Mouse (Mus musculus) hindbrain, embryonic 10.5 days (tissue): ENCODE results near the gene Polr2a. TPM values are rescaled to one million over a fixed set of nuclear protein-coding genes. Genes with fewer than 3 reads are reported as not detected.

ENCODE experiments used
- DNase-seq: peaks from one replicate; pipeline ENCODE4 v3.0.0-alpha.2; 2017; ENCODE audit warnings: low spot score
- H3K27ac ChIP-seq: fragments of 300-500 bp; sonication (generic); 2 replicates; pipeline ENCODE4 v1.5.1; 2016; ENCODE audit warnings: mild to moderate bottlenecking, moderate library complexity
- H3K27me3 ChIP-seq: fragments of 300-500 bp; sonication (generic); 2 replicates; pipeline ENCODE4 v1.6.1; 2016; ENCODE audit warnings: mild to moderate bottlenecking; ENCODE audit not compliant: poor library complexity, insufficient read depth, severe bottlenecking
- H3K36me3 ChIP-seq: fragments of 300-500 bp; sonication (generic); 2 replicates; pipeline ENCODE4 v1.6.1; 2016; ENCODE audit warnings: mild to moderate bottlenecking, moderate library complexity
- H3K4me1 ChIP-seq: fragments of 300-500 bp; sonication (generic); replicated peaks from 2 replicates; pipeline ENCODE4 v1.6.1; 2016; ENCODE audit warnings: mild to moderate bottlenecking
- H3K4me3 ChIP-seq: fragments of 300-500 bp; sonication (generic); 2 replicates; pipeline ENCODE4 v1.5.1; 2016; ENCODE audit warnings: mild to moderate bottlenecking, moderate library complexity
- H3K9me3 ChIP-seq: fragments of 300-500 bp; sonication (generic); 2 replicates; pipeline ENCODE4 v1.6.1; 2016; ENCODE audit warnings: mild to moderate bottlenecking, moderate library complexity
- WGBS: fragments of 180-500 bp; shearing (Covaris S2); methylation state at CpG from one replicate; pipeline ENCODE4 v1.1.7; 2016; 5-methylcytosine and 5-hydroxymethylcytosine counted together
- polyA plus RNA-seq: library from polyadenylated mRNA; unstranded; fragments of >200 nt; fragmentation: Nextera tagmentation; extraction: Ambion mirVana; gene quantifications from 2 replicates; pipeline ENCODE4 v1.2.1, GENCODE M21; 2016

Polr2a gene
- polyA plus RNA-seq, 1 experiment from 2014 or later = 37.9 TPM

DNA sequence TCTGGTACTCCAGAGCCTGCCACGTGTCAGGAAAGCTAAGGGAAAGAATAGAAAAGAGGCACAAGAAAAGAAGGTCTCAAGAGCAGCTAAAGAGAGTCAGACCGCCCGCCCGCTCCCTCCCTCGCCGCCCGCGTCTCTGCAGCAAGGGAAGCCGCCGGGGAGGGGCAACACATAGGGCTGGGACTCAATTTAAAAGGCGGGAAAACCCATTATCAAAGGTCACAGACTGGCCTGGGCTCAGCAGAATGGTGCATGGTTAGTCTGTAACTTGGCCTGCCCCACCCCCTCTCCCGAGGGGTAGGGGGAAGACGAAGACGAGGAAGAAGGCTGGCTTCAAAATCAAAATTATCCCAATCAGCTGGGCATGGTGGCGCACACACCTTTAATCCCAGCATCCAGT is 39.8 kb downstream of the Polr2a start:
- 32% methylated on average over 15 of the region's 15 CpGs for WGBS
- Histone ChIP-seq H3K4me3 (peak overlapping the region; percentile 18; the same call in 1 of the 2 replicates), H3K27me3 (no peaks in the 10 kb centered on the region), H3K9me3 (no peaks in the 10 kb centered on the region), H3K27ac (peak overlapping the region; percentile 40; the same call in 1 of the 2 replicates), H3K36me3 (no peaks in the 10 kb centered on the region), H3K4me1 (peaks cover 19% of the 10 kb centered on the region)
- peak; percentile 27 for DNase-seq

DNA sequence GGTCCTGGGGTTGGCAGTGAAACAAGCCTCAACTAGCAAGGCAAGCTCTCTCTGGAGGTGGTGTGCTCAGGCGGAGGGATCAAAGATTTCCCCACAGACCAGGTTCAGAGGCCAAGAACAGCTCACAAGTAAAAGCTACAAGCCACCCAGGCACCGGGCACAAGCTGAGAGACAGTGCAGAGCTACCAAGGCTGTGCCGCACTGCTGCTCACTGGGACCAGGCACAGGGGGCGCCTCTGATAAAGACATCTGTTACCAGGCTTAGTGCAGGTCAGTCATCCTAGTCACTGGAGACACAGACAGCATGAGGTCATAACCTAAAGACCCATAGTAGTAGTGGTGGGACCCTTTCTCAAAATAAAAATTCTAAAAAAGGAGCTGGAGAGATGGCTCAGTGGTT is 41.5 kb downstream of the Polr2a start:
- WGBS = 66% methylated on average over 4 of the region's 4 CpGs
- Histone ChIP-seq H3K27ac (no peak overlapping the region), H3K36me3 (no peaks in the 10 kb centered on the region), H3K27me3 (no peaks in the 10 kb centered on the region), H3K4me1 (peaks cover 27% of the 10 kb centered on the region), H3K9me3 (no peaks in the 10 kb centered on the region), H3K4me3 (no peak overlapping the region)
- no peak for DNase-seq

DNA sequence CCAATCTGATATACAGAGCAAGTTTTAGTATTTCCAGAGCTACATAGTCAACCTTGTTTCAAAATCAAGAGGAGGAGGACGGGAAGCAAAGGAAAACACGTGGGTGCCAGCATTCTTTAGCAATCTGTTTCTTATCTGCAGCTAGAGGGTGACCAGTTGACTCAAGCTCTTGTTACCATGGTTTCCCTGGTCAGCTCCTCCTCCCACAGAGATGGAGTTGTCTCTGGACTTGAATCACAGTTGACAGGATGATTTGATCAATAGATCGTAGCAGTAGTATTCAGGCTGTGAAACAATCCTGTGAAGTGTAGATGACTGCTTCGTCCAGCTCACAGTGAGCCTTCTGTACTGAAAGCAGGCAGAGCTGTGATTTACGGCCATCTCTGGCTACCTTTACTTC is 42.5 kb downstream of the Polr2a start:
- no peaks in the 10 kb centered on the region for H3K27me3 ChIP-seq
- H3K4me3 ChIP-seq = no peak overlapping the region
- DNase-seq = peak; percentile 30
- peaks cover 27% of the 10 kb centered on the region for H3K4me1 ChIP-seq
- no peak overlapping the region; the same call in 1 of the 2 replicates for H3K27ac ChIP-seq
- H3K36me3 ChIP-seq = no peaks in the 10 kb centered on the region
- 31% methylated on average over 5 of the region's 5 CpGs for WGBS
- H3K9me3 ChIP-seq = no peaks in the 10 kb centered on the region

DNA sequence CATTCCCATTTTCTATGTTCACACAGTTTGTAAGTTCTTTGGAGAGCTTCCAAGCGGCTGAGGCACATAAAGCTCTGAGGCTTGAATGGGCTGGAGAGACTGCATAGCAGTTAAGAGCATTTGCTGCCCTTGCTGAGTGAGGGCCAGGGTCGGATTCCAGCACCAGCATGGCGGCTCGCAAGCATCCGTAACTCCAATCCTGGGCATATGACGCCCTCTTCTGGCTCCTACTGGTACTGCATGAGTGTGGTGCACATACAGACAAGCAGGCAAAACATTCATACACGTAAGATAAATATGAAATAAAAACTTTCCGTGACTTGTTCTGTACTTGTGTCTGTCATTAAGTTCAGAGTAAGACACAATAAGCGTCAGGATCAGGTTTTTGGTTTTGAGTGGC is 43.0 kb downstream of the Polr2a start:
- H3K36me3 ChIP-seq = no peaks in the 10 kb centered on the region
- H3K9me3 ChIP-seq = no peaks in the 10 kb centered on the region
- H3K27me3 ChIP-seq = no peaks in the 10 kb centered on the region
- no peak overlapping the region for H3K4me3 ChIP-seq
- 58% methylated on average over 9 of the region's 9 CpGs for WGBS
- no peak overlapping the region for H3K27ac ChIP-seq
- DNase-seq = peak; percentile 34
- peaks cover 27% of the 10 kb centered on the region for H3K4me1 ChIP-seq

DNA sequence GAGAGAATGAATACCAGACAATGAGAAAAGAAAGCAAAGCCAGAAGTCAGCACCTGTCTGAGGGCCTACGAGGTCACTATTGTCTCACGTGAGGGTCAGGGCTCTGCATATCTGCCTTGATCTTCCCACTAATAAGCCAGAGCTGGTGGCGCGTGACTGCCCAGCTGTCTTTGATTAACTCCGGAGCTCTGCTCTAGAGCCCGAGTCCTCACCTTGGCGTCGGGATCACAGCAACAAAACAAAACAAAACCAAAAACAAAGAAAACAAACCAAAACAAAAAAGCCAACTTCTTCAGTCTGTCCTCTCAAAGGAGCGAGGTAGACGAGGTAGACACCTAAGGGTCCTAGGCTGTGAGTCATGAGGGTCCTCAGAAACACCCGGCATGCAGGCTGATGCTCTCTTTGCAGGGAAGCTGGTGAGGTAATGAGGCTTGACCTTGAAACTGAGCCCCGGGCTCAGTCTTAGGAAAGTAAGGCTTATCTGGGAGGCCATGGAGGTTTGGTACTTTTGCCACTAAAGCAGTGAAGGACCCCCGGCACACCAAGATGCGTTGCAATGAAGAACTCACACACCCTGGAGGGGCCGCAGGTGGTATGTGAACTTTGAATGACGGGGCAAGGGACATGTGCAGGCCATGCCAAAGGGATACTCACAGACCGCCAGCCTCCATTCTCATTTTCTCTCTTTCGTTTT is 43.7 kb downstream of the Polr2a start:
- peak overlapping the region; percentile 56; the same call in 1 of the 2 replicates for H3K27ac ChIP-seq

DNA sequence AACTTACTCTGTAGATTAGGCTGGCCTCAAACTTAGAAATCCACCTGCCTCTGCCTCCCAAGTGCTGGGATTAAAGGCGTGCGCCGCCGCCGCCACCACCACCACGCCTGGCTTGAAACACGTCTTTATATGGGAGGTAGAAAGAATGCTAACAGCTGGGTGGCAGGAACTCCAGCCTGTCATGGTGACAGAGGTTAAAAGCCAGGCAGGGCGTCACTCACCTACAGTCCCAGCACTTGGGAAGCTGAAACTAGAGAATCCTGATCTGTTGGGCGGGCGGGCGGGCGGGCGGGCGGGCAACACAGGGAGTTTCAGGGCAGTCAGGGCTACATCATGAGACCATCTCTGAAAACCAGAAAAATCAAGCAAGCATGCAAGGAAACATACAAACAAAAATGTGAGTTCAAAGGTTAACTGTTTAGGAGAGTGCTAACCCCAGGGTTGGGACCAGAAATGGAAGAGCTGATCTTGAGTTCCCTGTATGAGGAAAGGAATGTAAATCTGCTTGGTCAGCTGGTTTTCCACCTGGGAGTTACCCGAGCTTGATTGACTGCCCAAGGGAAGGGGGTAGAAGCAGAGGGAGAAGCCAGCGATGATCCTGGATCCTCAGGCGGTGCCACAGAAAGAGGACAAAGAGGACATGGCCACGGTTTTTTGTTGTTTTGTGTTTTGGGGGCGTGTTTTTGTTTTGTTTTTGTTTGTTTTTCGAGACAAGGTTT is 45.3 kb downstream of the Polr2a start:
- no peaks in the 10 kb centered on the region for H3K27me3 ChIP-seq
- no peaks in the 10 kb centered on the region for H3K9me3 ChIP-seq
- peak; percentile 30 for DNase-seq
- H3K27ac ChIP-seq = 0 out of 2 replicates have a peak overlapping the region, but pooled peaks have one; percentile 16
- H3K4me1 ChIP-seq = peaks cover 33% of the 10 kb centered on the region
- no peaks in the 10 kb centered on the region for H3K36me3 ChIP-seq
- no peak overlapping the region for H3K4me3 ChIP-seq
- 68% methylated on average over 20 of the region's 20 CpGs for WGBS

More for the DNA sequence above, 43.7 kb downstream of the Polr2a start:
- Histone ChIP-seq H3K27me3 (no peaks in the 10 kb centered on the region), H3K4me1 (peaks cover 29% of the 10 kb centered on the region), H3K4me3 (no peak overlapping the region), H3K9me3 (no peaks in the 10 kb centered on the region), H3K36me3 (no peaks in the 10 kb centered on the region)
- DNase-seq = peak; percentile 53
- WGBS = 71% methylated on average over 18 of the region's 18 CpGs

DNA sequence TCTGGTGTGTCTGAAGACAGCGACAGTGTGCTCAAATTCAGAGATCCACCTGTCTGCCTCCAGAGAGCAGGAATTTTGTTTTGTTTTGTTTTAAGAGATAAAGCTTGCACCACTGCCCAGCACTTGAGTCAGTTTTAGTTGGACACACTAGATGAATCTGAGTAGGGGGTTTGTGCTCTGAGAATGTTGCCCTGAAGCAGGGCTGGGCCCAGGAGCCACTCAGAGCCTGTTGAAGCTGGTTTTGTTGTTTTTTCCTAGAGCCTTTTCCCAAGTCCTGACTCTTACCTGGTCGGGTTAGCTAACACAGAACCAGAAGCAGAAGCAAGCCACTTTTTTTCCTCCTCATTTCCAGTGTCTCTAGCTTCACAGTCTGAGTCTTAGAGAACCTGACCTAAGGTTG is 47.4 kb downstream of the Polr2a start:
- Histone ChIP-seq H3K36me3 (no peaks in the 10 kb centered on the region), H3K4me3 (no peak overlapping the region), H3K9me3 (no peaks in the 10 kb centered on the region), H3K27ac (no peak overlapping the region), H3K4me1 (peaks cover 37% of the 10 kb centered on the region), H3K27me3 (no peaks in the 10 kb centered on the region)
- WGBS = 80% methylated on average over 2 of the region's 2 CpGs
- no peak for DNase-seq

DNA sequence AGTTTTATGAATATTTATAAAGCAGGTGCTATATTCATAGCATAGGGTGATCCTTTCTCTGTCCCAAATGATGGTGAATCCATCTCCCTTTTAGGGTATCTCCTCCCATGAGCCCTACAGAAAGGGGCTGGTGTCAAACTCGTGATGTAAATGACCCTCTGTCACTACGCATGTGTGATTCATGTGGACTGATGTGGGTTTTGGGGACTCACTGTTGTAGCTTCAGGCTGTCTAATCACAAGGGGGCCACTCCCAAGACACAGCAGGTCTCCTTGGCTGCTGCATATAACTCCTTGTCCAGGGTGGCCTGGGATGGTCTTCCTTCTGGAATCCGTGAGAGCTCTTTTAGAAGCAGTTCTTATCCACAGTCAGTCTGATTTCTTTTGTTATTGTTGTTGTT is 48.0 kb downstream of the Polr2a start:
- Histone ChIP-seq H3K4me3 (no peak overlapping the region), H3K9me3 (no peaks in the 10 kb centered on the region), H3K36me3 (no peaks in the 10 kb centered on the region), H3K27me3 (no peaks in the 10 kb centered on the region), H3K4me1 (peaks cover 32% of the 10 kb centered on the region), H3K27ac (no peak overlapping the region)
- DNase-seq = no peak
- WGBS = 75% methylated on average over 3 of the region's 3 CpGs

DNA sequence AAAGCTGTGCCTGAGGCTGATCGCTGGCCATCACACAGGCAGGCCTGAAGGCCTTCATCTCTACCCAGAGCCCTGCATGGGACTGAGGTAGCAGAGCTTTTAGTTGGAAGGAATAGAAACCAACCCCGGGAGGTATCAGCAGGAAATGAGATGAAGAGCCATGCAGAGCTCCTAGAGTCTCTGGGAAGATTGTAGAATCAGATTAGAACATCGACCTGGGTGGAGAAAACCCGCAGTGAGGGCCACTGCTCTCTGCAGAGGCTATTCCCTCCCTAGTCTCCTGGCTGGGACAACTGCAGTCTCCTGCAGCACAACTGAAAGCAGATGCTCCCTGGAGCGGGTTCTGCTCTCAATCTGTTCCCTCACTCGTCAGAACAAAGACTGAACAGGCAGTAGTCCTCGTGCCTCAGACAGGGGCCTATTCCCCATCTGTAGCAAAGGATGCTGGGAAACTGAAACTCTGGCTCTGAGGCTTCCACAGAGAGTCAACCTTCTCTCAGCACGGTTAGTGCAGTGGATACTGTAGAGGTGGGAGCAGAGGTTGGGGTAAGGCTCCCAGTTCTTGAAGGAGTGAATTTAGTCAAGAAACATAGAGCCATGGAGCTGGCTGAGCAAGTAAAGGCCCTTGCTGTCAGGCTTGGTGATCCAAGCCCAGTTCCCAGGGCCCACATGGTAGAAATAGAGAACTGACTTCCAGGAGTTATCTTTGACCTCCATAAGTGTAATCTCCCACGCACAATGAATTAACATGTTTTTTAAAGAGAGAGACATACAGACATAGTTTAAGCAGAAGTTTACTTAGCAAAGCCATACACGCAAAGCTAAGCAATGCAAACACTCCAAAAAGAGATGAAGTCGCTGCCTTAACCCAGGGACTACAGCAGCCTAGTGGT is 48.6 kb downstream of the Polr2a start:
- peak; percentile 9 for DNase-seq

DNA sequence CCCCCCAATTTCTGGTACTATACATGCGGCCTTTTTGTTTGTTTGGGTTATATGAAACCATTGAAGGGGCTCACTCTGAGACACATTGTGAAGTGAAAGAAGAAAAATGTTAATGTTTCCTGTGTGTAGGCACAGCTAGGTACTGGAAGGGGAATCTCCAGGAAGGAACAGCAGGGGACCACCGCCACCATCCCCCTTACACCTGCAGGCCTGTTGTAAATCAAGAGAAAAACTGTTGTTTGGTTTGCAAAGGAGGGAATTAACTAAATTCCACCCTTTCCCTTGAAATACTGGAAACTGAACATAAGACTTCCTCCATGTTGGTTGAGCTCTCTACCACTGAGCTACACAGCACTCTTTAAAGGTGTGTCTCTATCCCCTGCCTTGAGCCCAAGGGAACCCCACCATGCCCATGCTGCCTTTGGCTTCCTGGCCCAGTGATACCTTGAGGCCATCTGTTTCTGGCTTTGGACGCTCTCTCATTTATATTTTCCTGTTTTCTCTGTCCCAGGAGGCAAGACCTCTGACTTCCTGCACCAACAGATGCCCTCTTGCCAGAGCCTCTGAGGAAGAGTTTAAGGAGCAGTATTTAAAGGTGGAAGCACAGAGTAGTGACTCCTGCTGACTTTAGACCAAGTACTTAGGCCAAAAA is 49.7 kb downstream of the Polr2a start:
- Histone ChIP-seq H3K4me3 (no peak overlapping the region), H3K4me1 (peaks cover 29% of the 10 kb centered on the region), H3K27ac (no peak overlapping the region), H3K27me3 (no peaks in the 10 kb centered on the region), H3K9me3 (no peaks in the 10 kb centered on the region), H3K36me3 (no peaks in the 10 kb centered on the region)
- 71% methylated on average over 3 of the region's 3 CpGs for WGBS
- no peak for DNase-seq

More for the DNA sequence above, 48.6 kb downstream of the Polr2a start:
- no peaks in the 10 kb centered on the region for H3K36me3 ChIP-seq
- H3K4me3 ChIP-seq = no peak overlapping the region
- H3K4me1 ChIP-seq = peaks cover 29% of the 10 kb centered on the region
- H3K27ac ChIP-seq = peak overlapping the region; percentile 68
- H3K9me3 ChIP-seq = no peaks in the 10 kb centered on the region
- H3K27me3 ChIP-seq = no peaks in the 10 kb centered on the region
- WGBS = 56% methylated on average over 11 of the region's 11 CpGs

DNA sequence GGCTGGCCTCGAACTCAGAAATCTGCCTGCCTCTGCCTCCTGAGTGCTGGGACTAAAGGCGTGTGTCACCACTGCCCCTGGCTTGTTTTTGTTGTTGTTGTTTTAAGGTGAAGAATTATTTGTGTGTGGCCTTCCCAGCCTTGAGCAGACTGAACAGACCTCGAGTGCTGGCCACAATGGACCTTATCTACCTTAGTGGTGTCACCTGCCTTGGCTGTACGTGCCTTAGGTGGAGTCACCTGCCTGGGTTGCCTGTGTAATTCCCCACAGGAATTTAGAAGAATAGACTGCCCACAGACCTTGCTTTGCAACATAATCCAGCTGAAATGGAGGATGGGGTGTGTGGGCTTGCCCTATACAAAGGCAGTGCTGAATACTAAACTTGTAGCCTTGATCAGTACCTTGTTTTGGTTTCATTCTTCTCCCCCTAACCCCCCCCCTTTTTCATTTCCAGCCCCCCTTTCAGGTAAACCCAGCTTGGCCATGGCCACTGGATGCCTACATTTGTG is 50.5 kb downstream of the Polr2a start:
- DNase-seq = no peak
- Histone ChIP-seq H3K9me3 (no peaks in the 10 kb centered on the region), H3K27me3 (no peaks in the 10 kb centered on the region), H3K36me3 (no peaks in the 10 kb centered on the region), H3K27ac (no peak overlapping the region), H3K4me1 (peaks cover 22% of the 10 kb centered on the region), H3K4me3 (no peak overlapping the region)
- WGBS = 87% methylated on average over 4 of the region's 4 CpGs

DNA sequence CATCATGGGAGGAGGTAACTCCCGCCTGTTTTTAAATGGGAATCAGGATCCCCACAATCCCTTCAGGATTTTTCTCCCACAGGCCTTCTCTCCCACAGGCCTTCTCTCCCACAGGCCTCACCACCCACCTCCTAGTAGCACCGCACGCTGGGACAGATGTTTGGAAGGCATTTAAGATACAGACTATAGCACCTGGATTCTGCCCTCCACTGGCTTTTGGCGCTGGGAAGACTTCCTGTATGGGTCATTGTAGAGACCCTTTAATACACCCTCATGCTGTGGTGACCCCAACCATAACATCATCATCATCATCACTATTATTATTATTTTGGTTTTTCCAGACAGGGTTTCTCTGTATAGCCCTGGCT is 51.0 kb downstream of the Polr2a start:
- no peak overlapping the region for H3K4me3 ChIP-seq
- no peaks in the 10 kb centered on the region for H3K9me3 ChIP-seq
- H3K4me1 ChIP-seq = peaks cover 22% of the 10 kb centered on the region
- WGBS = 91% methylated on average over 4 of the region's 4 CpGs
- no peak overlapping the region for H3K27ac ChIP-seq
- DNase-seq = no peak
- no peaks in the 10 kb centered on the region for H3K36me3 ChIP-seq
- no peaks in the 10 kb centered on the region for H3K27me3 ChIP-seq
